Mouse (Mus musculus) ovary, postnatal 10 days (tissue): ENCODE results near the gene Slc44a2.

Source experiments
- DNase-seq: peaks from one replicate; pipeline ENCODE4 v3.0.0; 2022; ENCODE audit warnings: low spot score

Slc44a2 gene

GRCm38 (mm10) chr9:21380868-21381267 lies 60.4 kb downstream of the Slc44a2 start:
- no peak for DNase-seq

GRCm38 (mm10) chr9:21383966-21384365 lies 63.5 kb downstream of the Slc44a2 start:
- DNase-seq, result no peak

GRCm38 (mm10) chr9:21392646-21393175 lies 72.2 kb downstream of the Slc44a2 start:
- no peak for DNase-seq

- no peak for DNase-seq
These were observed 75.2 kb downstream of the Slc44a2 start for GRCm38 (mm10) chr9:21395692-21396091.

- DNase-seq, result no peak
These were observed 76.7 kb downstream of the Slc44a2 start for GRCm38 (mm10) chr9:21397170-21397569.

GRCm38 (mm10) chr9:21401042-21401441 lies 80.5 kb downstream of the Slc44a2 start:
- no peak for DNase-seq

GRCm38 (mm10) chr9:21402764-21403253 lies 82.3 kb downstream of the Slc44a2 start:
- DNase-seq, result no peak

- DNase-seq, result no peak
These were observed 83.2 kb downstream of the Slc44a2 start for GRCm38 (mm10) chr9:21403745-21404144.
